Mouse (Mus musculus) bone marrow, adult 2 months (tissue): ENCODE data around the gene Vcp. TPM values are rescaled to one million over a fixed set of nuclear protein-coding genes. Genes with fewer than 3 reads are reported as not detected.

Experiments used
- H3K27ac ChIP-seq: fragments of 200-500 bp; 2 replicates; pipeline ENCODE4 v1.5.1; 2012; ENCODE audit warnings: low read depth, mild to moderate bottlenecking, control low read depth, inconsistent platforms, low read length; ENCODE audit not compliant: control insufficient read depth, poor library complexity, insufficient read depth
- H3K4me1 ChIP-seq: fragments of 200-500 bp; 2 replicates; pipeline ENCODE4 v1.6.1; 2011; ENCODE audit warnings: low read length; ENCODE audit not compliant: control insufficient read depth, insufficient read depth
- H3K4me3 ChIP-seq: fragments of 200-500 bp; replicated peaks from 2 replicates; pipeline ENCODE3; 2011; ENCODE audit warnings: mild to moderate bottlenecking, low read depth, low read length, control low read depth; ENCODE audit not compliant: control insufficient read depth
- CTCF ChIP-seq: fragments of 200-500 bp; IDR thresholded peaks from 2 replicates; pipeline ENCODE4 v1.5.1; 2011; ENCODE audit warnings: low read length, control low read depth; ENCODE audit not compliant: control insufficient read depth, insufficient read depth
- POLR2A ChIP-seq: fragments of 200-500 bp; IDR thresholded peaks from 2 replicates; pipeline ENCODE4 v1.6.1; 2011; ENCODE audit warnings: low read depth, mild to moderate bottlenecking, control low read depth, low read length, borderline replicate concordance; ENCODE audit not compliant: control insufficient read depth
- WGBS: fragments of 180-500 bp; shearing (Covaris S2); methylation state at CpG from one replicate; pipeline ENCODE4 v1.1.7; 2018; 5-methylcytosine and 5-hydroxymethylcytosine counted together
- polyA plus RNA-seq: library from polyadenylated mRNA; stranded (reverse); fragments of >200 nt; gene quantifications from 2 replicates; pipeline ENCODE4 v1.2.4, GENCODE M21; 2011; ENCODE audit warnings: low replicate concordance; ENCODE audit not compliant: missing spikeins, insufficient read depth, insufficient read length

Vcp gene
- polyA plus RNA-seq, 1 experiment = 93.9 TPM

GRCm38 (mm10) chr4:42946733-42947290 lies 53.5 kb downstream of the Vcp start:
- no peak overlapping the region for H3K27ac ChIP-seq
- WGBS = 38% methylated on average over 10 of the region's 10 CpGs
- H3K4me3 ChIP-seq = no peak overlapping the region
- H3K4me1 ChIP-seq = no peaks in the 10 kb centered on the region; the same call in 1 of the 2 replicates
- TF ChIP-seq POLR2A = no peak
- no peak for TF ChIP-seq CTCF

- H3K4me1 ChIP-seq = no peaks in the 10 kb centered on the region; the same call in 1 of the 2 replicates
- 1% methylated on average over 5 of the region's 5 CpGs for WGBS
- H3K27ac ChIP-seq = no peak overlapping the region
- TF ChIP-seq CTCF = no peak
- TF ChIP-seq POLR2A = no peak
- H3K4me3 ChIP-seq = no peak overlapping the region
Measured at GRCm38 (mm10) chr4:42945952-42946351, 54.4 kb downstream of the Vcp start.

- Histone ChIP-seq H3K4me1 (no peaks in the 10 kb centered on the region; the same call in 1 of the 2 replicates), H3K27ac (no peak overlapping the region), H3K4me3 (no peak overlapping the region)
- WGBS = 81% methylated on average over 3 of the region's 3 CpGs
- TF ChIP-seq POLR2A (no peak), CTCF (no peak)
Measured at GRCm38 (mm10) chr4:42945445-42945844, 54.9 kb downstream of the Vcp start.

- no peak for TF ChIP-seq POLR2A
- no peak for TF ChIP-seq CTCF
- Histone ChIP-seq H3K4me1 (no peaks in the 10 kb centered on the region), H3K27ac (no peak overlapping the region), H3K4me3 (no peak overlapping the region)
- 33% methylated on average over 6 of the region's 6 CpGs for WGBS
Measured at GRCm38 (mm10) chr4:42945043-42945442, 55.3 kb downstream of the Vcp start.

- WGBS = 79% methylated on average over 9 of the region's 9 CpGs
- TF ChIP-seq CTCF (no peak), POLR2A (no peak)
- H3K4me1 ChIP-seq = no peaks in the 10 kb centered on the region
- no peak overlapping the region for H3K27ac ChIP-seq
- no peak overlapping the region for H3K4me3 ChIP-seq
Measured at GRCm38 (mm10) chr4:42944185-42944584, 56.1 kb downstream of the Vcp start.

- TF ChIP-seq POLR2A (no peak), CTCF (no peak)
- no peak overlapping the region for H3K27ac ChIP-seq
- H3K4me1 ChIP-seq = no peaks in the 10 kb centered on the region
- no peak overlapping the region for H3K4me3 ChIP-seq
- 83% methylated on average over 5 of the region's 5 CpGs for WGBS
Measured at GRCm38 (mm10) chr4:42943341-42943740, 57.0 kb downstream of the Vcp start.

GRCm38 (mm10) chr4:42941396-42941795 lies 58.9 kb downstream of the Vcp start:
- Histone ChIP-seq H3K27ac (no peak overlapping the region), H3K4me3 (no peak overlapping the region), H3K4me1 (no peaks in the 10 kb centered on the region)
- WGBS = 69% methylated on average over 7 of the region's 7 CpGs
- no peak for TF ChIP-seq CTCF
- TF ChIP-seq POLR2A = no peak

- Histone ChIP-seq H3K27ac (no peak overlapping the region), H3K4me1 (peaks cover 2% of the 10 kb centered on the region; the same call in 1 of the 2 replicates), H3K4me3 (no peak overlapping the region)
- TF ChIP-seq POLR2A (no peak), CTCF (no peak)
- WGBS = 7% methylated on average over 22 of the region's 22 CpGs
Measured at GRCm38 (mm10) chr4:42933630-42934029, 66.7 kb downstream of the Vcp start.
